Mouse (Mus musculus): ENCODE measurements at regions not wholly inside any gene's neighbourhood (a gene's known extent, or its start where the extent isn't known, plus 50 kb on each side); places are given as distances from the start of the nearest gene placed in this dataset.

DNA sequence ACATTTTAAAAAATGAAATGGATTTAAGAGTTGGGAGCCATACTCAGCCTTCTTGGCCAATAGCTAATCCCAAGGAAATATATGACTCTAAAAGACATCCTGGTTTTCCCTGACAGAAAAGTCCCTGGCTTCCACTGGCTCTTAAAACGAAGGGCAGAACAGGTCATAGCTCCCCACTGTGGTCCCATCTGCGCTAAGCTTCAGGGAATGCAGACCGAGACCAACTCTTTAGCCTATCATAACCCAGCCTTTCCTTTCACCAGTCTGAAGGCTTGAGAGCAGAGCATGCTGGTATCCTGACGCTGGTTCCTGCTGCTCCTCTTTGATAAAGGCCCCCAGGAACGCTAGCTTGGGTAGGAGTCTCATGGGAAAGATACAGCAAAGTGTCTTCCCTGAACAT lies 214.8 kb downstream of the Etaa1 start:
- ATAC-seq, result no peak; the same call in 1 of the 2 replicates

GRCm38 (mm10) chr11:17743821-17744220 lies 209.9 kb downstream of the Etaa1 start:
- Histone ChIP-seq H3K4me1 (ENCODE audit: control insufficient read depth, insufficient read depth, low read depth, low read length) (no peaks in the 10 kb centered on the region), H3K9ac (ENCODE audit: low read depth, low read length) (no peak overlapping the region), H3K4me3 (ENCODE audit: low read length) (no peak overlapping the region), H3K27ac (ENCODE audit: low read depth, low read length) (no peak overlapping the region), H3K36me3 (ENCODE audit: control insufficient read depth, insufficient read depth, low read length) (no peaks in the 10 kb centered on the region), H3K9me3 (ENCODE audit: control insufficient read depth, low read length) (no peaks in the 10 kb centered on the region), H3K27me3 (replicated peaks; ENCODE audit: control insufficient read depth, insufficient read depth, low read length) (no peaks in the 10 kb centered on the region), H3K4me2 (ENCODE audit: low read length) (no peak overlapping the region)
- no peak for ATAC-seq
- 98% methylated on average over 1 of the region's 1 CpGs for WGBS

More for the DNA sequence above, 214.8 kb downstream of the Etaa1 start:
- H3K36me3 ChIP-seq (ENCODE audit: control insufficient read depth, insufficient read depth, low read length), result no peaks in the 10 kb centered on the region
- H3K9me3 ChIP-seq (ENCODE audit: control insufficient read depth, low read length), result no peaks in the 10 kb centered on the region
- H3K4me1 ChIP-seq (ENCODE audit: control insufficient read depth, insufficient read depth, low read depth, low read length), result no peaks in the 10 kb centered on the region
- H3K9ac ChIP-seq (ENCODE audit: low read depth, low read length), result no peak overlapping the region
- no peak overlapping the region for H3K4me2 ChIP-seq (ENCODE audit: low read length)
- no peak overlapping the region for H3K4me3 ChIP-seq (ENCODE audit: low read length)
- H3K27me3 ChIP-seq (replicated peaks; ENCODE audit: control insufficient read depth, insufficient read depth, low read length), result no peaks in the 10 kb centered on the region
- WGBS, result 34% methylated on average over 5 of the region's 5 CpGs
- H3K27ac ChIP-seq (ENCODE audit: low read depth, low read length), result no peak overlapping the region

GRCm38 (mm10) chr11:17750345-17750744 lies 203.3 kb downstream of the Etaa1 start:
- WGBS, result 24% methylated on average over 6 of the region's 6 CpGs
- H3K4me3 ChIP-seq (ENCODE audit: low read length), result no peak overlapping the region

DNA sequence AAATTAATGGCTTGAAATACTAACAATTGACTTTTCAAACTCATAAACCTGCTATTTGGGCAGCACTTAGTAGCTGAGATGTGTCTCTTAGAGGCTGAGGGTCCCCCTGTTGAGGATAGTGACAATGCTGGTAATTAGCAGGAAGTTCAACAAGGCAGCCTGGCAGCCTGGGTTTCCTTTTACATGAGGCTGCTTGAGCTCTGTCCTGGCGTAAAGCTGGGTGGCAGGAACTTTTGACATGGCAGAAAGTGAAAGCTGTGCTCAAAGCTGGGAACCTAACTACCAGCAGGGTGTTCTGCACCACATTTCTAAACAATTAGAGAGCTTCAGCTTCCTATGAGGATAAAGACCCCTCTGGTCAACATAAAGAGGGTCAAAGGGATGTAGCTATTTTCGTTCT lies 194.5 kb downstream of the Etaa1 start:
- Histone ChIP-seq H3K36me3 (ENCODE audit: control insufficient read depth, insufficient read depth, low read length) (no peaks in the 10 kb centered on the region), H3K4me3 (ENCODE audit: low read length) (no peak overlapping the region), H3K27me3 (replicated peaks; ENCODE audit: control insufficient read depth, insufficient read depth, low read length) (no peaks in the 10 kb centered on the region), H3K4me2 (ENCODE audit: low read length) (no peak overlapping the region), H3K9ac (ENCODE audit: low read depth, low read length) (no peak overlapping the region), H3K9me3 (ENCODE audit: control insufficient read depth, low read length) (no peaks in the 10 kb centered on the region), H3K4me1 (ENCODE audit: control insufficient read depth, insufficient read depth, low read depth, low read length) (no peaks in the 10 kb centered on the region), H3K27ac (ENCODE audit: low read depth, low read length) (no peak overlapping the region)
- ATAC-seq, result no peak
- WGBS, result 69% methylated on average over 2 of the region's 2 CpGs

More at GRCm38 (mm10) chr11:17750345-17750744, 203.3 kb downstream of the Etaa1 start:
- Histone ChIP-seq H3K36me3 (ENCODE audit: control insufficient read depth, insufficient read depth, low read length) (no peaks in the 10 kb centered on the region), H3K9ac (ENCODE audit: low read depth, low read length) (no peak overlapping the region), H3K27ac (ENCODE audit: low read depth, low read length) (no peak overlapping the region), H3K4me2 (ENCODE audit: low read length) (no peak overlapping the region), H3K4me1 (ENCODE audit: control insufficient read depth, insufficient read depth, low read depth, low read length) (no peaks in the 10 kb centered on the region), H3K27me3 (replicated peaks; ENCODE audit: control insufficient read depth, insufficient read depth, low read length) (no peaks in the 10 kb centered on the region), H3K9me3 (ENCODE audit: control insufficient read depth, low read length) (no peaks in the 10 kb centered on the region)
- ATAC-seq, result peak; percentile 48; the same call in 1 of the 2 replicates

DNA sequence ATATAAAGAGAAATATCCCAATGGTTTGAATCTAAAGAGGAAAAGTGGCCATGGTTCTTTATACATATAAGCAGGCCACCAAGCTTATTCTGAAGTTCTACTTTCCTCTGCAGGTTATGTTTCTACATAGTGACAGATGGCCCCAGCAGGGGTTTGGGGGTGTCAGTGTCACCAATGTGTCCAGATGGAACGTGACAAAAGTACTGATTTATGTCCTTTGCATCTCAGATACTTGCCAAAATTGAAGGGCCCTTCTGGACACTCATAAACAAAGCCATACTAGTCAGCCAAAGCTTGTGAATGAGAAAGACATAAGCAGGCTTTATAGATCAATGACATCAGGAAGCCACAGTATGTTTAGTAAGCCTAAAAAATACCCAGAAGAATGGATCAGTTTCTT lies 190.3 kb downstream of the Etaa1 start:
- H3K27ac ChIP-seq (ENCODE audit: low read depth, low read length), result no peak overlapping the region
- no peaks in the 10 kb centered on the region for H3K9me3 ChIP-seq (ENCODE audit: control insufficient read depth, low read length)
- H3K9ac ChIP-seq (ENCODE audit: low read depth, low read length), result no peak overlapping the region
- H3K27me3 ChIP-seq (replicated peaks; ENCODE audit: control insufficient read depth, insufficient read depth, low read length), result no peaks in the 10 kb centered on the region
- no peak overlapping the region for H3K4me2 ChIP-seq (ENCODE audit: low read length)
- H3K4me3 ChIP-seq (ENCODE audit: low read length), result no peak overlapping the region
- peak; percentile 45; the same call in 1 of the 2 replicates for ATAC-seq
- 50% methylated on average over 1 of the region's 1 CpGs for WGBS
- no peaks in the 10 kb centered on the region for H3K4me1 ChIP-seq (ENCODE audit: control insufficient read depth, insufficient read depth, low read depth, low read length)
- no peaks in the 10 kb centered on the region for H3K36me3 ChIP-seq (ENCODE audit: control insufficient read depth, insufficient read depth, low read length)

GRCm38 (mm10) chr11:17764146-17764545 lies 189.5 kb downstream of the Etaa1 start:
- Histone ChIP-seq H3K4me2 (ENCODE audit: low read length) (no peak overlapping the region), H3K9me3 (ENCODE audit: control insufficient read depth, low read length) (no peaks in the 10 kb centered on the region), H3K27me3 (replicated peaks; ENCODE audit: control insufficient read depth, insufficient read depth, low read length) (no peaks in the 10 kb centered on the region), H3K27ac (ENCODE audit: low read depth, low read length) (no peak overlapping the region), H3K4me3 (ENCODE audit: low read length) (no peak overlapping the region), H3K9ac (ENCODE audit: low read depth, low read length) (no peak overlapping the region), H3K36me3 (ENCODE audit: control insufficient read depth, insufficient read depth, low read length) (no peaks in the 10 kb centered on the region), H3K4me1 (ENCODE audit: control insufficient read depth, insufficient read depth, low read depth, low read length) (no peaks in the 10 kb centered on the region)
- no peak for ATAC-seq

- Histone ChIP-seq H3K36me3 (ENCODE audit: control insufficient read depth, insufficient read depth, low read length) (no peaks in the 10 kb centered on the region), H3K4me3 (ENCODE audit: low read length) (no peak overlapping the region), H3K9me3 (ENCODE audit: control insufficient read depth, low read length) (no peaks in the 10 kb centered on the region), H3K9ac (ENCODE audit: low read depth, low read length) (no peak overlapping the region), H3K4me2 (ENCODE audit: low read length) (no peak overlapping the region), H3K27me3 (replicated peaks; ENCODE audit: control insufficient read depth, insufficient read depth, low read length) (no peaks in the 10 kb centered on the region), H3K4me1 (ENCODE audit: control insufficient read depth, insufficient read depth, low read depth, low read length) (no peaks in the 10 kb centered on the region), H3K27ac (ENCODE audit: low read depth, low read length) (no peak overlapping the region)
- ATAC-seq, result peak; percentile 71; the same call in 1 of the 2 replicates
Observed at GRCm38 (mm10) chr11:17768345-17768759, 185.3 kb downstream of the Etaa1 start.

- Histone ChIP-seq H3K4me3 (ENCODE audit: low read length) (no peak overlapping the region), H3K9ac (ENCODE audit: low read depth, low read length) (no peak overlapping the region), H3K27me3 (replicated peaks; ENCODE audit: control insufficient read depth, insufficient read depth, low read length) (no peaks in the 10 kb centered on the region), H3K36me3 (ENCODE audit: control insufficient read depth, insufficient read depth, low read length) (no peaks in the 10 kb centered on the region), H3K4me2 (ENCODE audit: low read length) (no peak overlapping the region), H3K27ac (ENCODE audit: low read depth, low read length) (no peak overlapping the region), H3K9me3 (ENCODE audit: control insufficient read depth, low read length) (no peaks in the 10 kb centered on the region), H3K4me1 (ENCODE audit: control insufficient read depth, insufficient read depth, low read depth, low read length) (no peaks in the 10 kb centered on the region)
- no peak for ATAC-seq
- 64% methylated on average over 4 of the region's 4 CpGs for WGBS
Observed at GRCm38 (mm10) chr11:17768837-17769466, 184.7 kb downstream of the Etaa1 start.

- H3K36me3 ChIP-seq (ENCODE audit: control insufficient read depth, insufficient read depth, low read length), result no peaks in the 10 kb centered on the region
- H3K4me2 ChIP-seq (ENCODE audit: low read length), result no peak overlapping the region
- H3K27me3 ChIP-seq (replicated peaks; ENCODE audit: control insufficient read depth, insufficient read depth, low read length), result no peaks in the 10 kb centered on the region
- no peaks in the 10 kb centered on the region for H3K4me1 ChIP-seq (ENCODE audit: control insufficient read depth, insufficient read depth, low read depth, low read length)
- no peak overlapping the region for H3K27ac ChIP-seq (ENCODE audit: low read depth, low read length)
- H3K9ac ChIP-seq (ENCODE audit: low read depth, low read length), result no peak overlapping the region
- H3K9me3 ChIP-seq (ENCODE audit: control insufficient read depth, low read length), result no peaks in the 10 kb centered on the region
- no peak for ATAC-seq
- no peak overlapping the region for H3K4me3 ChIP-seq (ENCODE audit: low read length)
Observed at GRCm38 (mm10) chr11:17797632-17798031, 156.0 kb downstream of the Etaa1 start.

DNA sequence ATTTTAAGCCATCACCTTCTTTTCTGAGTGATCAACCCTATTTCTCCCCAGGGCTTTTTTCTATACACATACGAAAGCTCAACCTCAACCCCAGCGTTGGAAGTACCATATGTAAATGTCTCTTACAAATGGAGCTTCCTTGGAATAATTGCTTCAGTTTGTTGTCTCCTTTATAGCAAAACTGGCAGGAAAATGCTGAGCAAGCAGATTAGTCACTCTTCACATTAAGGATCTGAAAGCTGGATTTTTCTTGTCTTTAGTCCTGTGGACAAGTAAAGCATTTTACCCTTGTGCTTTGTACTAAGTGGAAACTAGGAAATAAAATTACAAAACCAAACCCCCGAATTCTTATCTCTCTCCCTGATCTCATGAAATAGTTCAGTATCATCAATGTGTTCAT lies 145.8 kb downstream of the Etaa1 start:
- Histone ChIP-seq H3K9ac (ENCODE audit: low read depth, low read length) (no peak overlapping the region), H3K4me2 (ENCODE audit: low read length) (no peak overlapping the region), H3K27me3 (replicated peaks; ENCODE audit: control insufficient read depth, insufficient read depth, low read length) (no peaks in the 10 kb centered on the region), H3K27ac (ENCODE audit: low read depth, low read length) (no peak overlapping the region), H3K4me3 (ENCODE audit: low read length) (no peak overlapping the region), H3K4me1 (ENCODE audit: control insufficient read depth, insufficient read depth, low read depth, low read length) (no peaks in the 10 kb centered on the region), H3K36me3 (ENCODE audit: control insufficient read depth, insufficient read depth, low read length) (no peaks in the 10 kb centered on the region), H3K9me3 (ENCODE audit: control insufficient read depth, low read length) (no peaks in the 10 kb centered on the region)
- no peak for ATAC-seq
- WGBS, result 80% methylated on average over 3 of the region's 3 CpGs
